Mouse (Mus musculus): Measurements from ENCODE around the gene Zranb1. TPM values are rescaled to one million over a fixed set of nuclear protein-coding genes. Genes with fewer than 3 reads are reported as not detected.

Zranb1 gene
- polyA plus RNA-seq (2017; shearing (Covaris generic)): 47.4 TPM

GRCm38 (mm10) chr7:132930850-132931559 is at the start of gene Zranb1:
TSS of gene Zranb1 (plus strand) at chr7:132931142.

Other genes starting within 250 kb of the Zranb1 start
- 96.2 TPM for gene Fam53b, start 117.3 kb upstream of the Zranb1 start, polyA plus RNA-seq (2017; shearing (Covaris generic))
- 32.8 TPM for gene Eef1akmt2, start 78.5 kb upstream of the Zranb1 start, polyA plus RNA-seq (2017; shearing (Covaris generic))
- gene Abraxas2, start 71.9 kb upstream of the Zranb1 start, polyA plus RNA-seq (2017; shearing (Covaris generic)): 27.4 TPM
- gene Fgfr2, start 192.2 kb downstream of the Zranb1 start, polyA plus RNA-seq (2017; shearing (Covaris generic)): not detected
- 0.61 TPM for gene Ctbp2, start 193.2 kb downstream of the Zranb1 start, polyA plus RNA-seq (2017; shearing (Covaris generic))

Data from effector memory CD4-positive, alpha-beta T cell, adult 5 months (primary cell).